Comparison of ENCODE assay signal across 9 mouse cellular contexts in genomic region chr19:26613665-26614064, GRCm38 (mm10). TPM values are rescaled to one million over a fixed set of nuclear protein-coding genes. Genes with fewer than 3 reads are reported as not detected.
DNase-seq lines count a peak whose midpoint lies in the region; ATAC-seq and TF ChIP-seq lines count a peak whose summit lies in the region.
"Had no signal": no experiment of that assay in that cellular context is flagged by ENCODE, and none has a peak within 500 bp of the region (broad histone marks: within the 10 kb centered on the region; RNA-seq: fewer than 3 reads in every experiment).

No protein-coding gene starts in this region.

- H3K4me3 ChIP-seq in kidney, adult 2 months (ENCODE audit: insufficient read depth, low read depth, low read length): no peak overlapping the region
- H3K4me3 ChIP-seq in kidney, embryonic 14.5 days (ENCODE audit: low read length): no peak overlapping the region
- H3K4me3 ChIP-seq in limb, embryonic 10.5 days: no peak overlapping the region

- H3K4me1 ChIP-seq in kidney, adult 2 months (ENCODE audit: control insufficient read depth, insufficient read depth, low read length): peaks cover 7% of the 10 kb centered on the region; the same call in 1 of the 2 replicates
- peaks cover 7% of the 10 kb centered on the region; the same call in 1 of the 2 replicates for H3K4me1 ChIP-seq in kidney, embryonic 14.5 days (ENCODE audit: control insufficient read depth, insufficient read depth, low read length)
- 0 out of 2 replicates have a peak, but pooled peaks cover 4% of the 10 kb centered on the region for H3K4me1 ChIP-seq in limb, embryonic 10.5 days

- no peaks in the 10 kb centered on the region for H3K27me3 ChIP-seq in kidney, adult 2 months (replicated peaks; ENCODE audit: control insufficient read depth, insufficient read depth, low read length)
- H3K27me3 ChIP-seq in kidney, embryonic 14.5 days (ENCODE audit: control insufficient read depth, insufficient read depth, low read length): no peaks in the 10 kb centered on the region
- peaks cover 11% of the 10 kb centered on the region for H3K27me3 ChIP-seq in limb, embryonic 10.5 days (ENCODE audit: low read depth, poor library complexity, severe bottlenecking)

- no peak overlapping the region for H3K9ac ChIP-seq in kidney, embryonic 14.5 days (ENCODE audit: low read depth, low read length)

- DNase-seq in kidney, adult 2 months: peak; percentile 59
- DNase-seq in adrenal gland, postnatal 25 days: peak; percentile 7
- DNase-seq in kidney, postnatal 14 days: peak; percentile 36
- no peak for DNase-seq in limb, embryonic 10.5 days (ENCODE audit: low spot score)
- no peak for DNase-seq in cerebellum, adult 9-10 months
- no peak for DNase-seq in urinary bladder, adult 2 months (ENCODE audit: low spot score)
- DNase-seq: gastrocnemius, postnatal 36 days had no signal

- ATAC-seq in kidney, embryonic 14.5 days (ENCODE audit: low FRiP score, low TSS enrichment): no peak
- ATAC-seq in megakaryocyte progenitor cell, adult 5-6 weeks (replicated peaks; ENCODE audit: poor library complexity): peak; percentile 30; the same call in 1 of the 2 replicates

- no peak overlapping the region for H3K27ac ChIP-seq in kidney, adult 2 months (ENCODE audit: insufficient read depth, low read depth, low read length)
- no peak overlapping the region for H3K27ac ChIP-seq in kidney, embryonic 14.5 days (ENCODE audit: low read depth, low read length)
- no peak overlapping the region for H3K27ac ChIP-seq in limb, embryonic 10.5 days

- no peak for TF ChIP-seq POLR2A in kidney, adult 2 months (IDR thresholded peaks at IDR 0.05; ENCODE audit: low read depth, low read length)

- 57% methylated on average over 5 of the region's 5 CpGs for WGBS in kidney, adult 2 months
- WGBS in kidney, embryonic 14.5 days: 55% methylated on average over 5 of the region's 5 CpGs
- WGBS in limb, embryonic 10.5 days: 68% methylated on average over 5 of the region's 5 CpGs

- no peak overlapping the region for H3K4me2 ChIP-seq in kidney, embryonic 14.5 days (replicated peaks; ENCODE audit: low read depth, low read length)

- TF ChIP-seq CTCF in kidney, adult 2 months (conservative IDR thresholded peaks at IDR 0.05; ENCODE audit: insufficient read depth, insufficient read length, low read depth, low read length): no peak

- no peaks in the 10 kb centered on the region for H3K9me3 ChIP-seq in kidney, embryonic 14.5 days (ENCODE audit: control insufficient read depth, low read length)
- no peaks in the 10 kb centered on the region for H3K9me3 ChIP-seq in limb, embryonic 10.5 days (replicated peaks)

- no peaks in the 10 kb centered on the region; the same call in 1 of the 2 replicates for H3K36me3 ChIP-seq in kidney, adult 2 months (ENCODE audit: control insufficient read depth, insufficient read depth, low read length)
- H3K36me3 ChIP-seq in kidney, embryonic 14.5 days (ENCODE audit: control insufficient read depth, insufficient read depth, low read length): no peaks in the 10 kb centered on the region
- H3K36me3 ChIP-seq in limb, embryonic 10.5 days: no peaks in the 10 kb centered on the region

RNA-seq across cellular contexts. Expression of gene Smarca2, which starts 8.8 kb away (rescaled TPM):
- polyA plus RNA-seq in kidney, adult 2 months (2012; rRNA removed): 34.3 and 45.6 TPM in 2 replicates
- polyA plus RNA-seq in kidney, embryonic 14.5 days (2014; fragmentation: Nextera tagmentation; extraction: Ambion mirVana): 44.1 and 46.9 TPM in 2 replicates
- total RNA-seq in adrenal gland, postnatal 25 days (2021): 85.6 and 105 TPM in 2 replicates
- total RNA-seq in megakaryocyte progenitor cell, adult 5-6 weeks (2015): 68.9 and 76.5 TPM in 2 replicates
- 50.3 and 60.7 TPM in 2 replicates for total RNA-seq in megakaryocyte progenitor cell, adult 5-6 weeks (2017)
- 30.0 and 40.7 TPM in 2 replicates for polyA plus RNA-seq in limb, embryonic 10.5 days (2016; fragmentation: Nextera tagmentation; extraction: Ambion mirVana)
- polyA plus RNA-seq in urinary bladder, adult 2 months (2012; rRNA removed): 72.7 and 92.8 TPM in 2 replicates

Comparison
In these comparisons a context has a peak if more than half of its experiments do, and no peak if none do; other contexts are left out.
1. DNase-seq: peak in kidney, adult 2 months (single experiment), adrenal gland, postnatal 25 days (single experiment) and kidney, postnatal 14 days (single experiment); none in limb, embryonic 10.5 days (single experiment), cerebellum, adult 9-10 months (single experiment) and urinary bladder, adult 2 months (single experiment).